Mouse (Mus musculus) forebrain, embryonic 11.5 days (tissue): ENCODE measurements at regions not wholly inside any gene's neighbourhood (a gene's known extent, or its start where the extent isn't known, plus 50 kb on each side); places are given as distances from the start of the nearest gene placed in this dataset.
A peak's percentile ranks its signal among the peaks of the same experiment; 100 is the strongest.

Experiments used
- ATAC-seq: fragments of 200-750 bp; cut with Nextera tagmentation; replicated peaks from 2 replicates; pipeline ENCODE4 v1.8.0; 2017; ENCODE audit warnings: moderate TSS enrichment; ENCODE audit not compliant: low FRiP score
- DNase-seq: peaks from one replicate; pipeline ENCODE4 v3.0.0-alpha.2; 2017; ENCODE audit warnings: low spot score
- H3K27ac ChIP-seq: fragments of 300-500 bp; sonication (generic); 2 replicates; pipeline ENCODE4 v1.5.1; 2014; ENCODE audit warnings: low read depth, low read length
- H3K27me3 ChIP-seq: fragments of 300-500 bp; sonication (generic); 2 replicates; pipeline ENCODE4 v1.6.1; 2014; ENCODE audit warnings: mild to moderate bottlenecking, low read length, mixed read lengths; ENCODE audit not compliant: control insufficient read depth, insufficient read depth
- H3K36me3 ChIP-seq: fragments of 300-500 bp; sonication (generic); 2 replicates; pipeline ENCODE4 v1.6.1; 2014; ENCODE audit warnings: mild to moderate bottlenecking, low read length, moderate library complexity, mixed read lengths; ENCODE audit not compliant: control insufficient read depth, insufficient read depth
- H3K4me1 ChIP-seq: fragments of 300-500 bp; sonication (generic); replicated peaks from 2 replicates; pipeline ENCODE4 v1.6.1; 2014; ENCODE audit warnings: low read length, mixed read lengths; ENCODE audit not compliant: control insufficient read depth, insufficient read depth
- H3K4me2 ChIP-seq: fragments of 300-500 bp; sonication (generic); 2 replicates; pipeline ENCODE4 v1.6.1; 2014; ENCODE audit warnings: low read depth, mild to moderate bottlenecking, low read length, moderate library complexity, mixed read lengths; ENCODE audit not compliant: severe bottlenecking
- H3K4me3 ChIP-seq: fragments of 300-500 bp; sonication (generic); 2 replicates; pipeline ENCODE4 v1.5.1; 2014; ENCODE audit warnings: low read depth, low read length
- H3K9ac ChIP-seq: fragments of 300-500 bp; sonication (generic); 2 replicates; pipeline ENCODE4 v1.6.1; 2014; ENCODE audit warnings: low read length
- H3K9me3 ChIP-seq: fragments of 300-500 bp; sonication (generic); 2 replicates; pipeline ENCODE4 v1.6.1; 2016; ENCODE audit warnings: low read length, mixed read lengths; ENCODE audit not compliant: control insufficient read depth
- WGBS: fragments of 180-500 bp; shearing (Covaris S2); extraction: QIAGEN DNeasy Blood & Tissue Kit; methylation state at CpG from one replicate; pipeline ENCODE4 v1.1.7; 2014; 5-methylcytosine and 5-hydroxymethylcytosine counted together

GRCm38 (mm10) chr1:128830671-128831240, 238.7 kb upstream of the Cxcr4 start:
- peaks cover 2% of the 10 kb centered on the region; the same call in 1 of the 2 replicates for H3K4me1 ChIP-seq
- no peak overlapping the region for H3K27ac ChIP-seq
- WGBS: 91% methylated on average over 8 of the region's 8 CpGs
- DNase-seq (no peak), ATAC-seq (no peak)
- H3K27me3 ChIP-seq: no peaks in the 10 kb centered on the region
- no peaks in the 10 kb centered on the region for H3K36me3 ChIP-seq
- H3K9me3 ChIP-seq: no peaks in the 10 kb centered on the region
- H3K4me2 ChIP-seq: no peak overlapping the region
- H3K4me3 ChIP-seq: no peak overlapping the region
- no peak overlapping the region for H3K9ac ChIP-seq

- H3K9me3 ChIP-seq: no peaks in the 10 kb centered on the region
- no peak for ATAC-seq
- H3K9ac ChIP-seq: no peak overlapping the region
- 54% methylated on average over 2 of the region's 2 CpGs for WGBS
- H3K4me3 ChIP-seq: no peak overlapping the region
- peaks cover 2% of the 10 kb centered on the region; the same call in 1 of the 2 replicates for H3K4me1 ChIP-seq
- H3K4me2 ChIP-seq: no peak overlapping the region
- no peaks in the 10 kb centered on the region for H3K27me3 ChIP-seq
- H3K36me3 ChIP-seq: no peaks in the 10 kb centered on the region
- DNase-seq: no peak
- H3K27ac ChIP-seq: no peak overlapping the region
Measured at GRCm38 (mm10) chr1:128829536-128829935, 237.4 kb upstream of the Cxcr4 start.

GRCm38 (mm10) chr1:128826419-128826818, 234.3 kb upstream of the Cxcr4 start:
- Histone ChIP-seq H3K4me2 (no peak overlapping the region), H3K36me3 (no peaks in the 10 kb centered on the region), H3K27me3 (no peaks in the 10 kb centered on the region), H3K27ac (no peak overlapping the region), H3K4me1 (peaks cover 2% of the 10 kb centered on the region; the same call in 1 of the 2 replicates), H3K9ac (no peak overlapping the region), H3K4me3 (no peak overlapping the region), H3K9me3 (no peaks in the 10 kb centered on the region)
- no peak for ATAC-seq
- peak; percentile 22 for DNase-seq
- WGBS: 83% methylated on average over 11 of the region's 11 CpGs

GRCm38 (mm10) chr1:128824916-128825683, 233.0 kb upstream of the Cxcr4 start:
- Histone ChIP-seq H3K27me3 (no peaks in the 10 kb centered on the region), H3K27ac (no peak overlapping the region), H3K4me2 (no peak overlapping the region), H3K9me3 (no peaks in the 10 kb centered on the region), H3K4me3 (no peak overlapping the region), H3K4me1 (peaks cover 2% of the 10 kb centered on the region; the same call in 1 of the 2 replicates), H3K9ac (no peak overlapping the region), H3K36me3 (no peaks in the 10 kb centered on the region)
- 75% methylated on average over 11 of the region's 11 CpGs for WGBS
- ATAC-seq: no peak
- DNase-seq: no peak

- H3K27ac ChIP-seq: no peak overlapping the region
Measured at GRCm38 (mm10) chr1:128824235-128824634, 232.1 kb upstream of the Cxcr4 start.

GRCm38 (mm10) chr1:128821991-128822390, 229.9 kb upstream of the Cxcr4 start:
- DNase-seq (peak; percentile 16), ATAC-seq (no peak)
- Histone ChIP-seq H3K9me3 (no peaks in the 10 kb centered on the region), H3K27me3 (no peaks in the 10 kb centered on the region), H3K36me3 (no peaks in the 10 kb centered on the region), H3K4me3 (no peak overlapping the region), H3K4me1 (no peaks in the 10 kb centered on the region), H3K9ac (no peak overlapping the region), H3K27ac (no peak overlapping the region), H3K4me2 (no peak overlapping the region)
- 70% methylated on average over 6 of the region's 6 CpGs for WGBS

More at GRCm38 (mm10) chr1:128824235-128824634, 232.1 kb upstream of the Cxcr4 start:
- no peaks in the 10 kb centered on the region for H3K27me3 ChIP-seq
- no peaks in the 10 kb centered on the region for H3K36me3 ChIP-seq
- WGBS: 7% methylated on average over 8 of the region's 8 CpGs
- H3K9me3 ChIP-seq: no peaks in the 10 kb centered on the region
- peaks cover 2% of the 10 kb centered on the region; the same call in 1 of the 2 replicates for H3K4me1 ChIP-seq
- H3K4me3 ChIP-seq: no peak overlapping the region
- H3K9ac ChIP-seq: no peak overlapping the region
- H3K4me2 ChIP-seq: no peak overlapping the region
- DNase-seq (peak; percentile 85), ATAC-seq (peak; percentile 77)

GRCm38 (mm10) chr1:128820527-128820926, 228.4 kb upstream of the Cxcr4 start:
- Histone ChIP-seq H3K9me3 (no peaks in the 10 kb centered on the region), H3K9ac (no peak overlapping the region), H3K27me3 (no peaks in the 10 kb centered on the region), H3K4me3 (no peak overlapping the region), H3K36me3 (no peaks in the 10 kb centered on the region), H3K4me2 (no peak overlapping the region), H3K27ac (no peak overlapping the region), H3K4me1 (no peaks in the 10 kb centered on the region)
- DNase-seq (peak; percentile 32), ATAC-seq (no peak)
- 93% methylated on average over 1 of the region's 1 CpGs for WGBS

GRCm38 (mm10) chr1:128819611-128820010, 227.5 kb upstream of the Cxcr4 start:
- H3K4me1 ChIP-seq: no peaks in the 10 kb centered on the region
- WGBS: 95% methylated on average over 6 of the region's 6 CpGs
- no peaks in the 10 kb centered on the region for H3K36me3 ChIP-seq
- no peak overlapping the region for H3K4me3 ChIP-seq
- H3K4me2 ChIP-seq: no peak overlapping the region
- no peak for DNase-seq
- no peak overlapping the region for H3K27ac ChIP-seq
- no peak for ATAC-seq
- no peaks in the 10 kb centered on the region for H3K27me3 ChIP-seq
- no peaks in the 10 kb centered on the region for H3K9me3 ChIP-seq
- no peak overlapping the region for H3K9ac ChIP-seq

GRCm38 (mm10) chr1:128813379-128813778, 221.3 kb upstream of the Cxcr4 start:
- H3K9me3 ChIP-seq: no peaks in the 10 kb centered on the region
- H3K4me3 ChIP-seq: no peak overlapping the region
- no peak overlapping the region for H3K27ac ChIP-seq
- no peak for ATAC-seq
- H3K4me1 ChIP-seq: no peaks in the 10 kb centered on the region
- no peak for DNase-seq
- no peak overlapping the region for H3K4me2 ChIP-seq
- no peaks in the 10 kb centered on the region for H3K27me3 ChIP-seq
- WGBS: 71% methylated on average over 5 of the region's 5 CpGs
- no peak overlapping the region for H3K9ac ChIP-seq
- H3K36me3 ChIP-seq: no peaks in the 10 kb centered on the region
